Mouse (Mus musculus) lung, embryonic 16.5 days (tissue): Measurements from ENCODE around the gene Trpv4. TPM values are rescaled to one million over a fixed set of nuclear protein-coding genes. Genes with fewer than 3 reads are reported as not detected.

Source experiments
- ATAC-seq: fragments of 200-750 bp; cut with Nextera tagmentation; 2 replicates; pipeline ENCODE4 v1.8.0; 2017; ENCODE audit warnings: low read depth, mild to moderate bottlenecking, moderate library complexity
- H3K27ac ChIP-seq: fragments of 300-500 bp; sonication (generic); 2 replicates; pipeline ENCODE4 v1.5.1; 2014; ENCODE audit warnings: mild to moderate bottlenecking, control low read depth, low read length
- H3K27me3 ChIP-seq: fragments of 300-500 bp; sonication (generic); 2 replicates; pipeline ENCODE4 v1.6.1; 2014; ENCODE audit warnings: low read depth, low read length, mixed read lengths; ENCODE audit not compliant: control insufficient read depth, insufficient read depth
- H3K36me3 ChIP-seq: fragments of 300-500 bp; sonication (generic); 2 replicates; pipeline ENCODE4 v1.6.1; 2014; ENCODE audit warnings: low read length; ENCODE audit not compliant: control insufficient read depth, insufficient read depth
- H3K4me1 ChIP-seq: fragments of 300-500 bp; sonication (generic); replicated peaks from 2 replicates; pipeline ENCODE4 v1.6.1; 2014; ENCODE audit warnings: low read length, mixed read lengths; ENCODE audit not compliant: control insufficient read depth, insufficient read depth
- H3K4me2 ChIP-seq: fragments of 300-500 bp; sonication (generic); 2 replicates; pipeline ENCODE4 v1.6.1; 2014; ENCODE audit warnings: low read depth, low read length, control low read depth
- H3K4me3 ChIP-seq: fragments of 300-500 bp; sonication (generic); 2 replicates; pipeline ENCODE4 v1.5.1; 2014; ENCODE audit warnings: mild to moderate bottlenecking, low read length, control low read depth
- H3K9ac ChIP-seq: fragments of 300-500 bp; sonication (generic); 2 replicates; pipeline ENCODE4 v1.6.1; 2014; ENCODE audit warnings: low read length, control low read depth
- H3K9me3 ChIP-seq: fragments of 300-500 bp; sonication (generic); 2 replicates; pipeline ENCODE4 v1.6.1; 2016; ENCODE audit warnings: low read length; ENCODE audit not compliant: control insufficient read depth
- WGBS: fragments of 180-500 bp; shearing (Covaris S2); extraction: QIAGEN DNeasy Blood & Tissue Kit; methylation state at CpG from one replicate; pipeline ENCODE4 v1.1.7; 2014; 5-methylcytosine and 5-hydroxymethylcytosine counted together
- polyA plus RNA-seq: library from polyadenylated mRNA; unstranded; fragments of >200 nt; fragmentation: Nextera tagmentation; extraction: Ambion mirVana; gene quantifications from 2 replicates; pipeline ENCODE4 v1.2.1, GENCODE M21; 2015

Gene Trpv4
- polyA plus RNA-seq, 1 experiment from 2014 or later: 2.9 TPM

- 16% methylated on average over 16 of the region's 16 CpGs for WGBS
- ATAC-seq: peak; percentile 20; the same call in 1 of the 2 replicates
- peak overlapping the region; percentile 86 for H3K9ac ChIP-seq
Measured at GRCm38 (mm10) chr5:114689700-114690366, 31.6 kb upstream of the Trpv4 start.

GRCm38 (mm10) chr5:114688703-114689102 is 30.5 kb upstream of the Trpv4 start:
- Histone ChIP-seq H3K4me2 (no peak overlapping the region), H3K27ac (no peak overlapping the region), H3K27me3 (0 out of 2 replicates have a peak, but pooled peaks cover 2% of the 10 kb centered on the region), H3K9me3 (no peaks in the 10 kb centered on the region), H3K36me3 (no peaks in the 10 kb centered on the region), H3K9ac (no peak overlapping the region), H3K4me1 (peaks cover 9% of the 10 kb centered on the region), H3K4me3 (no peak overlapping the region)
- 73% methylated on average over 13 of the region's 13 CpGs for WGBS
- no peak for ATAC-seq

More at GRCm38 (mm10) chr5:114689700-114690366, 31.6 kb upstream of the Trpv4 start:
- Histone ChIP-seq H3K4me1 (peaks cover 9% of the 10 kb centered on the region), H3K4me2 (peak overlapping the region; percentile 95), H3K27me3 (0 out of 2 replicates have a peak, but pooled peaks cover 2% of the 10 kb centered on the region), H3K9me3 (no peaks in the 10 kb centered on the region), H3K4me3 (peak overlapping the region; percentile 76), H3K36me3 (no peaks in the 10 kb centered on the region), H3K27ac (peak overlapping the region; percentile 0; the same call in 1 of the 2 replicates)

- Histone ChIP-seq H3K9me3 (no peaks in the 10 kb centered on the region), H3K9ac (no peak overlapping the region), H3K4me1 (peaks cover 9% of the 10 kb centered on the region), H3K36me3 (no peaks in the 10 kb centered on the region), H3K27ac (no peak overlapping the region), H3K4me3 (no peak overlapping the region), H3K4me2 (no peak overlapping the region), H3K27me3 (0 out of 2 replicates have a peak, but pooled peaks cover 2% of the 10 kb centered on the region)
- ATAC-seq: no peak
Measured at GRCm38 (mm10) chr5:114687901-114688300, 29.7 kb upstream of the Trpv4 start.

DNA sequence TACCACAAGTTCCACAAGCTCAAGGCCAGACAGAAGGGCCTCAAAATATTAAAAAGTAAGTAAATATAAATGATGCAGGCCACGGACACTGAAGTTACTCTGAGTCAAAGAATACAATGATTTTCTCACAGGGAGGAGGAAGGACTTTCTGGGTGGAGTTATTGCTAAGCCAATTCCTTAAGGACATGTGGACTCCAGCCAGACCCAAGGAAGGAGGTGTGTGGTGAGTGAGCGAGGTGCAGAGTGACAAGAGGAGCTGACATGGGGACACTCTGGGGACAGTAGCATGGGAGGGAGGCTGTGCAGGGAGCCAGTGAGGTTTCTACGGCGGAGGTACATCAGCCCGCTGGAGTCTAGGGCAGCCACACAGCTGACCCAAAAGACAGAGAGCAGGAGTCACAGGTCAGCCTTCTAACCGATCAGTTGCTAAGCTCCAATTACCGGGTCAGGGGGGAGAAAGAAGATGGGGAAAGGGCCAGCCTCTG is 28.5 kb upstream of the Trpv4 start:
- no peaks in the 10 kb centered on the region for H3K9me3 ChIP-seq
- no peaks in the 10 kb centered on the region for H3K27me3 ChIP-seq
- no peak overlapping the region for H3K4me2 ChIP-seq
- peaks cover 15% of the 10 kb centered on the region for H3K4me1 ChIP-seq
- H3K27ac ChIP-seq: no peak overlapping the region
- H3K4me3 ChIP-seq: no peak overlapping the region
- H3K36me3 ChIP-seq: no peaks in the 10 kb centered on the region
- ATAC-seq: no peak
- 47% methylated on average over 7 of the region's 7 CpGs for WGBS
- H3K9ac ChIP-seq: no peak overlapping the region; the same call in 1 of the 2 replicates

- WGBS: 86% methylated on average over 5 of the region's 5 CpGs
- Histone ChIP-seq H3K4me1 (peaks cover 13% of the 10 kb centered on the region), H3K36me3 (no peaks in the 10 kb centered on the region), H3K4me2 (no peak overlapping the region), H3K27ac (no peak overlapping the region), H3K4me3 (no peak overlapping the region), H3K9me3 (no peaks in the 10 kb centered on the region), H3K9ac (no peak overlapping the region), H3K27me3 (no peaks in the 10 kb centered on the region)
- ATAC-seq: no peak
Measured at GRCm38 (mm10) chr5:114685986-114686385, 27.8 kb upstream of the Trpv4 start.

GRCm38 (mm10) chr5:114681717-114682116 is 23.5 kb upstream of the Trpv4 start:
- peaks cover 19% of the 10 kb centered on the region for H3K4me1 ChIP-seq

DNA sequence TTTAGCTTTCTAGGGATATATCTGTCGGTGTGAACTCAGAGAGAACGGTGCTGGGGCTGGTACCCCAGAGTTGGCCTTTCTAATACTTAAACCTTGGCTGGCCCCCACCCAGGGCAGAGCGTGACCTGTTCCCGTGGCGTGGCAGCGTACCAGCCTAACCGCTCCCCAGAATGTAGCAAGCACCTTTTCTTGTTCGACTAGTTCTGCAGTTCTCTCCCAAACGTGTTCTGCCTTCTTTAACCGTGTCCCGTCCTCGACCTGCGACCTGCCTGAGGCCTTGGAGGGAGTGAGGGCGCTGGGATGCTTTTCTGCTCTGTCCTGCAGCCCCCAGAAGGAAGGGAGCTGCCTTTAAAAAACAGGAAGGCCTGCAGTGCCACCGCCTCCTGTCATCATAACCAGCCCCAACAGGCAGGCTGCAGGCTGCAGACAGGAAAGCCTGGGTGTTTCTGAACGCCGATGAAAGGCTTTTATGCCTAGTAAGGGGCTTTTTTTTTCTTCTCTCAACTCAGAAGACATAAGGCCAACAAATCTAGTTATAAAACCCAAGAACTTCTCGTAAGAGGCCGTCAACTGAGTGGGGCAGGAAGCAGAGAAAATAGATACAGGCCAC is 22.6 kb upstream of the Trpv4 start:
- Histone ChIP-seq H3K36me3 (peaks cover 7% of the 10 kb centered on the region), H3K27ac (peak overlapping the region; percentile 76), H3K4me1 (peaks cover 19% of the 10 kb centered on the region), H3K4me2 (no peak overlapping the region), H3K27me3 (no peaks in the 10 kb centered on the region), H3K9ac (peak overlapping the region; percentile 21; the same call in 1 of the 2 replicates), H3K9me3 (no peaks in the 10 kb centered on the region), H3K4me3 (no peak overlapping the region)
- peak; percentile 34; the same call in 1 of the 2 replicates for ATAC-seq
- 42% methylated on average over 19 of the region's 19 CpGs for WGBS

More at GRCm38 (mm10) chr5:114681717-114682116, 23.5 kb upstream of the Trpv4 start:
- ATAC-seq: peak; percentile 60
- 57% methylated on average over 8 of the region's 8 CpGs for WGBS
- no peak overlapping the region for H3K4me2 ChIP-seq
- peak overlapping the region; percentile 76 for H3K27ac ChIP-seq
- H3K36me3 ChIP-seq: peaks cover 3% of the 10 kb centered on the region
- H3K9ac ChIP-seq: no peak overlapping the region
- no peaks in the 10 kb centered on the region for H3K27me3 ChIP-seq
- H3K4me3 ChIP-seq: no peak overlapping the region
- no peaks in the 10 kb centered on the region for H3K9me3 ChIP-seq

GRCm38 (mm10) chr5:114679841-114680591 is 21.8 kb upstream of the Trpv4 start:
- Histone ChIP-seq H3K36me3 (peaks cover 7% of the 10 kb centered on the region), H3K4me1 (peaks cover 19% of the 10 kb centered on the region), H3K4me3 (no peak overlapping the region), H3K4me2 (no peak overlapping the region), H3K27me3 (no peaks in the 10 kb centered on the region), H3K9me3 (no peaks in the 10 kb centered on the region), H3K9ac (peak overlapping the region; percentile 13; the same call in 1 of the 2 replicates), H3K27ac (peak overlapping the region; percentile 76)
- ATAC-seq: no peak
- WGBS: 72% methylated on average over 17 of the region's 17 CpGs

DNA sequence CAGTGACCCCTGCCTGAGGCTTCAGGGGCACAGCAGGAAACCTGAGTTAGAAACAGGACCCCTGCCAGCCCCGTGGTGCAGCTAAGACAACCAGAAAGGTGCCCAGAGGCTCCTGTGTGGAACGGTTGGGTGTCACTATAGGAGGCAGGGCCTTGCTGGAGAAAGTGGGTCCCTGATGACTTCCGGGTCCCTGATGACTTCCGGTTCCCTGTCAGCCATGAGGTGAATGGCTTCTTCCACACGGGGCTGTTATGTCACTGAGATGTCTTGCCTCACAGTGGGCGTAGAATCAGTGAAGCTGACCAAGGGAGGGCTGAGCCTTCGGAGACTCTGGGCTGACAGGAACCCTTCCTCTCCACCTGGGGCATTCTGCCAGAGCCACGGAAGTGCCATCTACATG is 16.4 kb upstream of the Trpv4 start:
- Histone ChIP-seq H3K9ac (no peak overlapping the region), H3K4me3 (no peak overlapping the region), H3K36me3 (peaks cover 11% of the 10 kb centered on the region), H3K4me2 (no peak overlapping the region), H3K27me3 (no peaks in the 10 kb centered on the region), H3K4me1 (no peaks in the 10 kb centered on the region), H3K9me3 (no peaks in the 10 kb centered on the region), H3K27ac (no peak overlapping the region)
- 76% methylated on average over 8 of the region's 8 CpGs for WGBS
- ATAC-seq: no peak
